Mouse (Mus musculus) heart, embryonic 14.5 days (tissue): ENCODE data around the gene Atoh8. TPM values are rescaled to one million over a fixed set of nuclear protein-coding genes. Genes with fewer than 3 reads are reported as not detected.
A peak's percentile ranks its signal among the peaks of the same experiment; 100 is the strongest.

Source experiments
- ATAC-seq: fragments of 200-750 bp; cut with Nextera tagmentation; 2 replicates; pipeline ENCODE4 v1.8.0; 2017; ENCODE audit warnings: low read depth, moderate TSS enrichment; ENCODE audit not compliant: insufficient number of reproducible peaks, insufficient read depth, low FRiP score
- H3K27ac ChIP-seq, 2 experiments: fragments of 200-500 bp in 1 of 2; fragments of 300-500 bp in 1 of 2; sonication (generic) in 1 of 2; replicated peaks in 1 of 2; 2 replicates each; pipeline ENCODE4 v1.5.1; 2012 to 2014; ENCODE audit warnings: low read depth in 2 of 2, low read length in 2 of 2, control low read depth in 1 of 2, mild to moderate bottlenecking in 1 of 2, mixed read lengths in 1 of 2; ENCODE audit not compliant: control insufficient read depth in 1 of 2, insufficient read depth in 1 of 2
- H3K27me3 ChIP-seq: fragments of 300-500 bp; sonication (generic); 2 replicates; pipeline ENCODE4 v1.6.1; 2014; ENCODE audit warnings: mild to moderate bottlenecking, low read length, control low read depth; ENCODE audit not compliant: control insufficient read depth, insufficient read depth
- H3K36me3 ChIP-seq: fragments of 300-500 bp; sonication (generic); 2 replicates; pipeline ENCODE4 v1.6.1; 2014; ENCODE audit warnings: mild to moderate bottlenecking, control low read depth, low read length, mixed read lengths; ENCODE audit not compliant: control insufficient read depth, insufficient read depth
- H3K4me1 ChIP-seq, 2 experiments: fragments of 200-500 bp in 1 of 2; fragments of 300-500 bp in 1 of 2; sonication (generic) in 1 of 2; 2 replicates each; pipeline ENCODE4 v1.6.1; 2012 to 2014; ENCODE audit warnings: low read length in 2 of 2, control low read depth in 1 of 2, mixed read lengths in 1 of 2; ENCODE audit not compliant: control insufficient read depth in 2 of 2, insufficient read depth in 2 of 2
- H3K4me2 ChIP-seq: fragments of 300-500 bp; sonication (generic); 2 replicates; pipeline ENCODE4 v1.6.1; 2014; ENCODE audit warnings: mild to moderate bottlenecking, low read length
- H3K4me3 ChIP-seq, 2 experiments: fragments of 200-500 bp in 1 of 2; fragments of 300-500 bp in 1 of 2; sonication (generic) in 1 of 2; 2 replicates each; pipeline ENCODE4 v1.5.1; 2012 to 2014; ENCODE audit warnings: low read length in 2 of 2, mild to moderate bottlenecking in 2 of 2, control low read depth in 1 of 2, low read depth in 1 of 2, moderate library complexity in 1 of 2; ENCODE audit not compliant: control insufficient read depth in 1 of 2, insufficient read depth in 1 of 2
- H3K9ac ChIP-seq: fragments of 300-500 bp; sonication (generic); 2 replicates; pipeline ENCODE4 v1.6.1; 2014; ENCODE audit warnings: mild to moderate bottlenecking, low read length
- H3K9me3 ChIP-seq: fragments of 300-500 bp; sonication (generic); 2 replicates; pipeline ENCODE4 v1.6.1; 2016; ENCODE audit warnings: low read length, control low read depth; ENCODE audit not compliant: control insufficient read depth
- WGBS: fragments of 180-500 bp; shearing (Covaris S2); extraction: QIAGEN DNeasy Blood & Tissue Kit; methylation state at CpG from one replicate; pipeline ENCODE4 v1.1.7; 2014; 5-methylcytosine and 5-hydroxymethylcytosine counted together
- polyA plus RNA-seq: library from polyadenylated mRNA; unstranded; fragments of >200 nt; fragmentation: Nextera tagmentation; extraction: Ambion mirVana; gene quantifications from 2 replicates; pipeline ENCODE4 v1.2.1, GENCODE M21; 2014

Atoh8 gene
- polyA plus RNA-seq, 1 experiment from 2014 or later, result 12.0 TPM

GRCm38 (mm10) chr6:72225686-72226085, 9.7 kb downstream of the Atoh8 start:
- no peak overlapping the region for H3K4me2 ChIP-seq
- no peaks in the 10 kb centered on the region for H3K9me3 ChIP-seq
- H3K4me3 ChIP-seq, result no peak overlapping the region
- no peak overlapping the region; a peak in 1 of 4 replicates for H3K27ac ChIP-seq
- H3K9ac ChIP-seq, result no peak overlapping the region
- 0 out of 2 replicates have a peak, but pooled peaks cover 4% of the 10 kb centered on the region for H3K36me3 ChIP-seq
- no peaks in the 10 kb centered on the region for H3K27me3 ChIP-seq
- ATAC-seq, result no peak
- peaks cover 25 to 32% of the 10 kb centered on the region in 2 experiments for H3K4me1 ChIP-seq
- WGBS, result 49% methylated on average over 3 of the region's 3 CpGs

GRCm38 (mm10) chr6:72223892-72224291, 11.5 kb downstream of the Atoh8 start:
- Histone ChIP-seq H3K4me3 (no peak overlapping the region), H3K27ac (no peak overlapping the region), H3K4me2 (no peak overlapping the region), H3K9me3 (no peaks in the 10 kb centered on the region), H3K36me3 (0 out of 2 replicates have a peak, but pooled peaks cover 4% of the 10 kb centered on the region), H3K9ac (no peak overlapping the region), H3K27me3 (no peaks in the 10 kb centered on the region), H3K4me1 (peaks cover 38 to 47% of the 10 kb centered on the region in 2 experiments)
- 71% methylated on average over 6 of the region's 6 CpGs for WGBS
- no peak for ATAC-seq

GRCm38 (mm10) chr6:72222876-72223275, 12.5 kb downstream of the Atoh8 start:
- H3K27ac ChIP-seq, result peak overlapping the region in 1 of 2 experiments; percentile 65; a peak in 2 of 4 replicates
- peak overlapping the region; percentile 54; the same call in 1 of the 2 replicates for H3K4me2 ChIP-seq
- peaks cover 45 to 54% of the 10 kb centered on the region in 2 experiments for H3K4me1 ChIP-seq

GRCm38 (mm10) chr6:72222271-72222724, 13.1 kb downstream of the Atoh8 start:
- H3K4me3 ChIP-seq, result peak overlapping the region; percentile 7 to 29; a peak in 3 of 4 replicates

More at GRCm38 (mm10) chr6:72222876-72223275, 12.5 kb downstream of the Atoh8 start:
- Histone ChIP-seq H3K27me3 (no peaks in the 10 kb centered on the region), H3K4me3 (no peak overlapping the region), H3K36me3 (0 out of 2 replicates have a peak, but pooled peaks cover 4% of the 10 kb centered on the region), H3K9me3 (no peaks in the 10 kb centered on the region), H3K9ac (peak overlapping the region; percentile 52; the same call in 1 of the 2 replicates)
- 83% methylated on average over 6 of the region's 6 CpGs for WGBS
- no peak for ATAC-seq

GRCm38 (mm10) chr6:72221271-72221670, 14.1 kb downstream of the Atoh8 start:
- peak overlapping the region; percentile 54 for H3K4me2 ChIP-seq
- no peaks in the 10 kb centered on the region for H3K9me3 ChIP-seq
- H3K9ac ChIP-seq, result no peak overlapping the region
- H3K27me3 ChIP-seq, result no peaks in the 10 kb centered on the region
- no peak overlapping the region for H3K4me3 ChIP-seq
- H3K27ac ChIP-seq, result peak overlapping the region in 1 of 2 experiments; percentile 65; a peak in 1 of 4 replicates
- 48% methylated on average over 6 of the region's 6 CpGs for WGBS
- H3K36me3 ChIP-seq, result 0 out of 2 replicates have a peak, but pooled peaks cover 4% of the 10 kb centered on the region
- H3K4me1 ChIP-seq, result peaks cover 52 to 62% of the 10 kb centered on the region in 2 experiments
- no peak for ATAC-seq

More at GRCm38 (mm10) chr6:72222271-72222724, 13.1 kb downstream of the Atoh8 start:
- 0 out of 2 replicates have a peak, but pooled peaks cover 4% of the 10 kb centered on the region for H3K36me3 ChIP-seq
- ATAC-seq, result 0 out of 2 replicates have a peak, but pooled peaks have one; percentile 14
- H3K27ac ChIP-seq, result peak overlapping the region; percentile 65 to 69
- H3K9ac ChIP-seq, result peak overlapping the region; percentile 52
- peak overlapping the region; percentile 54 for H3K4me2 ChIP-seq
- H3K27me3 ChIP-seq, result no peaks in the 10 kb centered on the region
- 7% methylated on average over 11 of the region's 11 CpGs for WGBS
- no peaks in the 10 kb centered on the region for H3K9me3 ChIP-seq
- peaks cover 51 to 56% of the 10 kb centered on the region in 2 experiments for H3K4me1 ChIP-seq

- Histone ChIP-seq H3K9me3 (no peaks in the 10 kb centered on the region), H3K27me3 (no peaks in the 10 kb centered on the region), H3K27ac (peak overlapping the region in 1 of 2 experiments; percentile 10; a peak in 1 of 4 replicates), H3K4me1 (peaks cover 68 to 79% of the 10 kb centered on the region in 2 experiments), H3K9ac (no peak overlapping the region), H3K4me3 (no peak overlapping the region), H3K36me3 (0 out of 2 replicates have a peak, but pooled peaks cover 4% of the 10 kb centered on the region), H3K4me2 (no peak overlapping the region)
- no peak for ATAC-seq
- WGBS, result 39% methylated on average over 5 of the region's 5 CpGs
Measured at GRCm38 (mm10) chr6:72219549-72219948, 15.8 kb downstream of the Atoh8 start.

GRCm38 (mm10) chr6:72218281-72218680, 17.1 kb downstream of the Atoh8 start:
- WGBS, result 78% methylated on average over 4 of the region's 4 CpGs
- H3K9me3 ChIP-seq, result no peaks in the 10 kb centered on the region
- H3K27ac ChIP-seq, result no peak overlapping the region
- H3K4me1 ChIP-seq, result peaks cover 77 to 88% of the 10 kb centered on the region in 2 experiments
- no peaks in the 10 kb centered on the region for H3K36me3 ChIP-seq
- no peak overlapping the region; the same call in 1 of the 2 replicates for H3K9ac ChIP-seq
- H3K27me3 ChIP-seq, result no peaks in the 10 kb centered on the region
- H3K4me2 ChIP-seq, result no peak overlapping the region
- no peak overlapping the region for H3K4me3 ChIP-seq
- ATAC-seq, result no peak
